ENCODE assay signal across 8 mouse cellular contexts in genomic region chr15:89211716-89212461, GRCm38 (mm10). TPM values are rescaled to one million over a fixed set of nuclear protein-coding genes. Genes with fewer than 3 reads are reported as not detected.
DNase-seq lines count a peak whose midpoint lies in the region; ATAC-seq and TF ChIP-seq lines count a peak whose summit lies in the region.

No protein-coding gene starts in this region.

- in situ Hi-C loops in CH12.LX (cut with MboI; ENCODE audit: low pct_ligation_motif_present, low pct_unique_long_range_greater_than_20kb, low sequenced_read_pairs) = loop anchor here (25.0 kb wide), 1 partner anchor 250 kb away; the partner anchor contains the start of gene Ttll8

- peaks cover 9 to 36% of the 10 kb centered on the region in 2 experiments; a peak in 3 of 4 replicates for H3K4me1 ChIP-seq in CH12.LX (ENCODE audit: control insufficient read depth in 1 of 2, insufficient read depth in 2 of 2)
- H3K4me1 ChIP-seq in cortical plate, adult 2 months (ENCODE audit: control insufficient read depth, insufficient read depth, low read length) = peaks cover 6% of the 10 kb centered on the region
- H3K4me1 ChIP-seq in heart, embryonic 15.5 days (replicated peaks) = peaks cover 28% of the 10 kb centered on the region
- no peaks in the 10 kb centered on the region for H3K4me1 ChIP-seq in limb, embryonic 11.5 days (ENCODE audit: control insufficient read depth, insufficient read depth, low read length)
- peaks cover 6% of the 10 kb centered on the region; the same call in 1 of the 2 replicates for H3K4me1 ChIP-seq in midbrain, embryonic 11.5 days (ENCODE audit: control insufficient read depth, insufficient read depth, low read length)
- no peaks in the 10 kb centered on the region for H3K4me1 ChIP-seq in stomach, embryonic 14.5 days (ENCODE audit: control insufficient read depth, insufficient read depth, low read length)

- peaks cover 4% of the 10 kb centered on the region for H3K9me3 ChIP-seq in CH12.LX (replicated peaks; ENCODE audit: low read length)
- no peaks in the 10 kb centered on the region for H3K9me3 ChIP-seq in heart, embryonic 15.5 days (replicated peaks)
- H3K9me3 ChIP-seq in limb, embryonic 11.5 days (ENCODE audit: control insufficient read depth, low read length) = no peaks in the 10 kb centered on the region
- no peaks in the 10 kb centered on the region for H3K9me3 ChIP-seq in midbrain, embryonic 11.5 days (ENCODE audit: control insufficient read depth, low read length)
- no peaks in the 10 kb centered on the region for H3K9me3 ChIP-seq in stomach, embryonic 14.5 days (ENCODE audit: control insufficient read depth, low read depth, low read length)

- TF ChIP-seq RAD21 in CH12.LX (IDR thresholded peaks at IDR 0.05; ENCODE audit: low read depth, low read length) = no peak

- DNase-seq in frontal cortex, postnatal 10 days (ENCODE audit: low spot score in 2 of 2) = no peak
- peak; percentile 22 for DNase-seq in CH12.LX (ENCODE audit: extremely low read depth)
- DNase-seq in limb, embryonic 11.5 days (ENCODE audit: low spot score) = no peak
- peak; percentile 97 for DNase-seq in midbrain, embryonic 11.5 days (ENCODE audit: low spot score, missing footprints)

- 3% methylated on average over 35 of the region's 35 CpGs for WGBS in heart, embryonic 15.5 days
- WGBS in limb, embryonic 11.5 days = 2% methylated on average over 35 of the region's 35 CpGs
- WGBS in midbrain, embryonic 11.5 days = under 1% methylated on average over 31 of the region's 35 CpGs
- 2% methylated on average over 35 of the region's 35 CpGs for WGBS in stomach, embryonic 14.5 days

- TF ChIP-seq EP300 in CH12.LX (IDR thresholded peaks at IDR 0.05; ENCODE audit: low read length) = no peak

- H3K27me3 ChIP-seq in CH12.LX (replicated peaks) = peaks cover 2% of the 10 kb centered on the region
- H3K27me3 ChIP-seq in heart, embryonic 15.5 days = no peaks in the 10 kb centered on the region
- no peaks in the 10 kb centered on the region for H3K27me3 ChIP-seq in limb, embryonic 11.5 days (ENCODE audit: control insufficient read depth, insufficient read depth, low read length)
- H3K27me3 ChIP-seq in midbrain, embryonic 11.5 days (ENCODE audit: control insufficient read depth, insufficient read depth, low read length) = no peaks in the 10 kb centered on the region
- H3K27me3 ChIP-seq in stomach, embryonic 14.5 days (ENCODE audit: control insufficient read depth, insufficient read depth, low read length) = no peaks in the 10 kb centered on the region

- no peak for TF ChIP-seq POLR2A in CH12.LX (IDR thresholded peaks at IDR 0.05; ENCODE audit: low read depth, low read length)
- TF ChIP-seq POLR2A in cortical plate, adult 2 months (IDR thresholded peaks at IDR 0.05; ENCODE audit: extremely low read depth, insufficient read depth, low read length) = no peak

- dilution Hi-C loops in CH12.LX (cut with MboI; ENCODE audit: extremely low pct_ligation_motif_present, extremely low pct_unique_long_range_greater_than_20kb, low sequenced_read_pairs) = no loop called here

- H3K4me3 ChIP-seq in CH12.LX (replicated peaks in 1 of 3; ENCODE audit: low read depth in 2 of 3, low read length in 2 of 3, poor library complexity in 1 of 3) = peak overlapping the region; percentile 72 to 97 (median 91)
- peak overlapping the region; percentile 91 for H3K4me3 ChIP-seq in cortical plate, adult 2 months (ENCODE audit: insufficient read depth, low read length)
- peak overlapping the region; percentile 98 for H3K4me3 ChIP-seq in heart, embryonic 15.5 days
- H3K4me3 ChIP-seq in limb, embryonic 11.5 days (ENCODE audit: low read depth, low read length) = peak overlapping the region; percentile 93
- H3K4me3 ChIP-seq in midbrain, embryonic 11.5 days (ENCODE audit: low read depth, low read length) = peak overlapping the region; percentile 68
- peak overlapping the region; percentile 98 for H3K4me3 ChIP-seq in stomach, embryonic 14.5 days (ENCODE audit: low read depth, low read length)

- peaks cover 0 to 15% of the 10 kb centered on the region in 2 experiments for H3K36me3 ChIP-seq in CH12.LX (replicated peaks in 1 of 2; ENCODE audit: control insufficient read depth in 1 of 2, insufficient read depth in 1 of 2, low read length in 1 of 2)
- H3K36me3 ChIP-seq in heart, embryonic 15.5 days = peaks cover 5% of the 10 kb centered on the region; the same call in 1 of the 2 replicates
- peaks cover 3% of the 10 kb centered on the region; the same call in 1 of the 2 replicates for H3K36me3 ChIP-seq in limb, embryonic 11.5 days (ENCODE audit: control insufficient read depth, insufficient read depth, low read length)
- H3K36me3 ChIP-seq in midbrain, embryonic 11.5 days (ENCODE audit: control insufficient read depth, insufficient read depth, low read length) = peaks cover 8% of the 10 kb centered on the region; the same call in 1 of the 2 replicates
- H3K36me3 ChIP-seq in stomach, embryonic 14.5 days (ENCODE audit: control insufficient read depth, insufficient read depth, low read length) = peaks cover 10% of the 10 kb centered on the region; the same call in 1 of the 2 replicates

- H3K79me2 ChIP-seq in CH12.LX (replicated peaks; ENCODE audit: control insufficient read depth, extremely low read depth, insufficient read depth, poor library complexity, severe bottlenecking) = peaks cover 13% of the 10 kb centered on the region

- ATAC-seq in frontal cortex, adult (ENCODE audit: low TSS enrichment) = peak; percentile 27; the same call in 1 of the 2 replicates
- peak; percentile 60 for ATAC-seq in heart, embryonic 15.5 days (replicated peaks; ENCODE audit: insufficient number of reproducible peaks, insufficient read depth, low FRiP score, low read depth)
- peak; percentile 68 for ATAC-seq in limb, embryonic 11.5 days (ENCODE audit: insufficient number of reproducible peaks, low FRiP score, low TSS enrichment, low read depth)
- peak; percentile 57 for ATAC-seq in midbrain, embryonic 11.5 days (ENCODE audit: low FRiP score)
- peak; percentile 42 for ATAC-seq in stomach, embryonic 14.5 days (ENCODE audit: insufficient number of reproducible peaks, insufficient read depth, low FRiP score, low read depth)

- H3K9ac ChIP-seq in CH12.LX (ENCODE audit: insufficient read depth, low read depth) = peak overlapping the region; percentile 98
- H3K9ac ChIP-seq in heart, embryonic 15.5 days = peak overlapping the region; percentile 99
- H3K9ac ChIP-seq in limb, embryonic 11.5 days (ENCODE audit: low read length) = peak overlapping the region; percentile 97
- peak overlapping the region; percentile 94 for H3K9ac ChIP-seq in midbrain, embryonic 11.5 days (ENCODE audit: low read length)
- peak overlapping the region; percentile 94 for H3K9ac ChIP-seq in stomach, embryonic 14.5 days (replicated peaks; ENCODE audit: low read depth, low read length)

- H3K27ac ChIP-seq in CH12.LX (ENCODE audit: insufficient read depth, low read depth) = peak overlapping the region; percentile 54
- H3K27ac ChIP-seq in cortical plate, adult 2 months (ENCODE audit: insufficient read depth, low read length) = peak overlapping the region; percentile 100
- H3K27ac ChIP-seq in heart, embryonic 15.5 days = peak overlapping the region; percentile 93
- peak overlapping the region; percentile 73 for H3K27ac ChIP-seq in limb, embryonic 11.5 days (replicated peaks; ENCODE audit: low read depth, low read length)
- H3K27ac ChIP-seq in midbrain, embryonic 11.5 days (ENCODE audit: low read depth, low read length) = peak overlapping the region; percentile 81
- H3K27ac ChIP-seq in stomach, embryonic 14.5 days (ENCODE audit: low read length) = peak overlapping the region; percentile 85

- H3K4me2 ChIP-seq in CH12.LX (ENCODE audit: insufficient read depth, low read depth, poor library complexity, severe bottlenecking) = peak overlapping the region; percentile 48
- H3K4me2 ChIP-seq in heart, embryonic 15.5 days = peak overlapping the region; percentile 87
- H3K4me2 ChIP-seq in limb, embryonic 11.5 days (ENCODE audit: low read depth, severe bottlenecking) = peak overlapping the region; percentile 85
- H3K4me2 ChIP-seq in midbrain, embryonic 11.5 days = peak overlapping the region; percentile 80
- H3K4me2 ChIP-seq in stomach, embryonic 14.5 days (replicated peaks; ENCODE audit: low read depth, low read length) = peak overlapping the region; percentile 88

- TF ChIP-seq CTCF in CH12.LX (conservative IDR thresholded peaks at IDR 0.05 in 1 of 2, IDR thresholded peaks at IDR 0.05 in 1 of 2; ENCODE audit: low read depth in 2 of 2, low read length in 2 of 2) = no peak
- no peak for TF ChIP-seq CTCF in cortical plate, adult 2 months (IDR thresholded peaks at IDR 0.05; ENCODE audit: extremely low read depth, insufficient read depth, low read length)

RNA-seq across cellular contexts. Expression of gene Ppp6r2, which starts 0.5 kb away (rescaled TPM):
- total RNA-seq in CH12.LX (2012; rRNA removed) (10.0 and 14.7 TPM in 2 replicates), CH12.LX (2014; rRNA removed) (5.8 and 8.7 TPM in 2 replicates)
- polyA plus RNA-seq in CH12.LX (2012; ENCODE audit: insufficient read length, low read depth) = 6.8 and 10.3 TPM in 2 replicates
- 119 and 135 TPM in 2 replicates for polyA plus RNA-seq in cortical plate, adult 2 months (2012; rRNA removed)
- polyA plus RNA-seq in heart, embryonic 15.5 days (2015; fragmentation: Nextera tagmentation; extraction: Ambion mirVana) = 18.6 and 22.7 TPM in 2 replicates
- polyA plus RNA-seq in limb, embryonic 11.5 days (2014; fragmentation: Nextera tagmentation; extraction: Ambion mirVana) = 22.7 and 23.4 TPM in 2 replicates
- polyA plus RNA-seq in midbrain, embryonic 11.5 days (2014; fragmentation: Nextera tagmentation; extraction: Ambion mirVana) = 35.9 and 40.0 TPM in 2 replicates
- 33.5 and 34.6 TPM in 2 replicates for polyA plus RNA-seq in stomach, embryonic 14.5 days (2014; fragmentation: Nextera tagmentation; extraction: Ambion mirVana)

RNA-seq across cellular contexts. Expression of gene Dennd6b, which starts 15.6 kb away (rescaled TPM):
- total RNA-seq in CH12.LX (2012; rRNA removed) (6.6 and 9.0 TPM in 2 replicates), CH12.LX (2014; rRNA removed) (4.1 and 4.5 TPM in 2 replicates)
- polyA plus RNA-seq in CH12.LX (2012; ENCODE audit: insufficient read length, low read depth) = 8.8 and 9.1 TPM in 2 replicates
- 137 and 148 TPM in 2 replicates for polyA plus RNA-seq in cortical plate, adult 2 months (2012; rRNA removed)
- 15.3 and 18.2 TPM in 2 replicates for polyA plus RNA-seq in heart, embryonic 15.5 days (2015; fragmentation: Nextera tagmentation; extraction: Ambion mirVana)
- 19.4 and 19.8 TPM in 2 replicates for polyA plus RNA-seq in limb, embryonic 11.5 days (2014; fragmentation: Nextera tagmentation; extraction: Ambion mirVana)
- 26.2 and 26.6 TPM in 2 replicates for polyA plus RNA-seq in midbrain, embryonic 11.5 days (2014; fragmentation: Nextera tagmentation; extraction: Ambion mirVana)
- polyA plus RNA-seq in stomach, embryonic 14.5 days (2014; fragmentation: Nextera tagmentation; extraction: Ambion mirVana) = 16.4 and 17.6 TPM in 2 replicates

RNA-seq across cellular contexts. Expression of gene Plxnb2, which starts 31.3 kb away (rescaled TPM):
- total RNA-seq in CH12.LX (2012; rRNA removed) = 40.1 and 51.5 TPM in 2 replicates
- total RNA-seq in CH12.LX (2014; rRNA removed) = 2.7 and 2.9 TPM in 2 replicates
- 4.3 and 4.5 TPM in 2 replicates for polyA plus RNA-seq in CH12.LX (2012; ENCODE audit: insufficient read length, low read depth)
- 51.0 and 52.9 TPM in 2 replicates for polyA plus RNA-seq in cortical plate, adult 2 months (2012; rRNA removed)
- polyA plus RNA-seq in heart, embryonic 15.5 days (2015; fragmentation: Nextera tagmentation; extraction: Ambion mirVana) = 76.5 and 109 TPM in 2 replicates
- 122 and 125 TPM in 2 replicates for polyA plus RNA-seq in limb, embryonic 11.5 days (2014; fragmentation: Nextera tagmentation; extraction: Ambion mirVana)
- polyA plus RNA-seq in midbrain, embryonic 11.5 days (2014; fragmentation: Nextera tagmentation; extraction: Ambion mirVana) = 97.5 and 115 TPM in 2 replicates
- 146 and 147 TPM in 2 replicates for polyA plus RNA-seq in stomach, embryonic 14.5 days (2014; fragmentation: Nextera tagmentation; extraction: Ambion mirVana)

Comparison
In these comparisons a context has a peak if more than half of its experiments do, and no peak if none do; other contexts are left out.
1. DNase-seq: peak in CH12.LX (single experiment) and midbrain, embryonic 11.5 days (single experiment); none in frontal cortex, postnatal 10 days (0 of 2) and limb, embryonic 11.5 days (single experiment).
2. Peak in every context shown above with its lines, with median percentiles within 50 percentile points of each other: ATAC-seq, H3K27ac ChIP-seq, H3K4me2 ChIP-seq, H3K4me3 ChIP-seq and H3K9ac ChIP-seq.